Mouse (Mus musculus) CH12.LX (cell line): ENCODE measurements at regions not wholly inside any gene's neighbourhood (a gene's known extent, or its start where the extent isn't known, plus 50 kb on each side); places are given as distances from the start of the nearest gene placed in this dataset.

Source experiments
- DNase-seq: peaks from one replicate; pipeline ENCODE4 v3.0.0-alpha.2; 2013; ENCODE audit errors: extremely low read depth
- H3K27ac ChIP-seq: 2 replicates; pipeline ENCODE4 v1.5.1; 2012; ENCODE audit warnings: low read depth, mild to moderate bottlenecking, control low read depth, moderate library complexity; ENCODE audit not compliant: insufficient read depth
- H3K27me3 ChIP-seq: replicated peaks from 2 replicates; pipeline ENCODE3; 2012; ENCODE audit warnings: inconsistent platforms
- H3K36me3 ChIP-seq, 2 experiments: replicated peaks in 1 of 2; 2 replicates each; pipeline versions ENCODE3 to v1.6.1; 2012; ENCODE audit warnings: inconsistent platforms in 1 of 2, low read length in 1 of 2, mild to moderate bottlenecking in 1 of 2, mixed read lengths in 1 of 2, moderate library complexity in 1 of 2; ENCODE audit not compliant: control insufficient read depth in 1 of 2, insufficient read depth in 1 of 2
- H3K4me1 ChIP-seq, 2 experiments: 2 replicates each; pipeline ENCODE4 v1.6.1; 2012; ENCODE audit warnings: inconsistent platforms in 1 of 2, moderate library complexity in 1 of 2; ENCODE audit not compliant: insufficient read depth in 2 of 2, control insufficient read depth in 1 of 2
- H3K4me2 ChIP-seq: 2 replicates; pipeline ENCODE4 v1.6.1; 2012; ENCODE audit warnings: low read depth, mild to moderate bottlenecking, control low read depth; ENCODE audit not compliant: poor library complexity, insufficient read depth, severe bottlenecking
- H3K4me3 ChIP-seq, 3 experiments: fragments of 150-350 bp in 1 of 3; sonication (generic) in 1 of 3; replicated peaks in 1 of 3; 2 replicates each; pipeline versions ENCODE3 to v1.5.1; 2011 to 2012; ENCODE audit warnings: low read depth in 2 of 3, low read length in 2 of 3, mild to moderate bottlenecking in 2 of 3, moderate library complexity in 2 of 3, control low read depth in 1 of 3, improper control_type of control experiment in 1 of 3, inconsistent platforms in 1 of 3, mixed read lengths in 1 of 3; ENCODE audit not compliant: poor library complexity in 1 of 3
- H3K79me2 ChIP-seq: replicated peaks from 2 replicates; pipeline ENCODE4 v1.6.1; 2012; ENCODE audit warnings: mild to moderate bottlenecking, moderate library complexity; ENCODE audit not compliant: control insufficient read depth, poor library complexity, insufficient read depth, severe bottlenecking; ENCODE audit errors: extremely low read depth
- H3K9ac ChIP-seq: 2 replicates; pipeline ENCODE4 v1.6.1; 2012; ENCODE audit warnings: low read depth, mild to moderate bottlenecking, control low read depth, moderate library complexity; ENCODE audit not compliant: insufficient read depth
- H3K9me3 ChIP-seq: replicated peaks from 2 replicates; pipeline ENCODE3; 2012; ENCODE audit warnings: low read length, inconsistent platforms, mixed read lengths
- BHLHE40 ChIP-seq: IDR thresholded peaks from 2 replicates; pipeline ENCODE4 v1.6.1; 2011; ENCODE audit warnings: mild to moderate bottlenecking, low read depth, low read length, improper control_type of control experiment
- CHD2 ChIP-seq: IDR thresholded peaks from 2 replicates; pipeline ENCODE4 v1.6.1; 2011; ENCODE audit warnings: low read length, improper control_type of control experiment
- CTCF ChIP-seq, 2 experiments: IDR thresholded peaks in 1 of 2; conservative IDR thresholded peaks in 1 of 2; 2 replicates each; pipeline ENCODE4 v1.5.1; 2011 to 2012; ENCODE audit warnings: low read depth in 2 of 2, low read length in 2 of 2, improper control_type of control experiment in 1 of 2, inconsistent platforms in 1 of 2, mild to moderate bottlenecking in 1 of 2, moderate library complexity in 1 of 2
- EP300 ChIP-seq: IDR thresholded peaks from 2 replicates; pipeline ENCODE4 v1.6.1; 2011; ENCODE audit warnings: low read length, improper control_type of control experiment
- HCFC1 ChIP-seq: IDR thresholded peaks from 2 replicates; pipeline ENCODE4 v1.6.1; 2012; ENCODE audit warnings: low read depth, mild to moderate bottlenecking, inconsistent platforms, low read length, improper control_type of control experiment
- JUN ChIP-seq: IDR thresholded peaks from 2 replicates; pipeline ENCODE4 v1.6.1; 2011; ENCODE audit warnings: low read depth, mild to moderate bottlenecking, low read length, improper control_type of control experiment, moderate library complexity; ENCODE audit not compliant: insufficient read depth
- MAFK ChIP-seq: IDR thresholded peaks from 2 replicates; pipeline ENCODE4 v1.6.1; 2011; ENCODE audit warnings: low read length, improper control_type of control experiment; ENCODE audit not compliant: insufficient replicate concordance
- MAZ ChIP-seq: IDR thresholded peaks from 2 replicates; pipeline ENCODE4 v1.6.1; 2012; ENCODE audit warnings: low read depth, mild to moderate bottlenecking, inconsistent platforms, low read length, improper control_type of control experiment, moderate library complexity
- NRF1 ChIP-seq: IDR thresholded peaks from 2 replicates; pipeline ENCODE4 v1.6.1; 2014; ENCODE audit warnings: low read depth, mild to moderate bottlenecking, inconsistent platforms, low read length, improper control_type of control experiment, moderate library complexity
- PAX5 ChIP-seq: IDR thresholded peaks from 2 replicates; pipeline ENCODE4 v1.6.1; 2012; ENCODE audit warnings: low read length, inconsistent platforms, mixed read lengths
- POLR2AphosphoS2 ChIP-seq: IDR thresholded peaks from 2 replicates; pipeline ENCODE4 v1.6.1; 2011; ENCODE audit warnings: low read depth, low read length, improper control_type of control experiment
- RCOR1 ChIP-seq: conservative IDR thresholded peaks from 2 replicates; pipeline ENCODE4 v1.6.1; 2012; ENCODE audit warnings: low read depth, mild to moderate bottlenecking, inconsistent platforms, low read length, improper control_type of control experiment
- SIN3A ChIP-seq: IDR thresholded peaks from 2 replicates; pipeline ENCODE4 v1.6.1; 2012; ENCODE audit warnings: low read length, improper control_type of control experiment, inconsistent platforms
- TCF12 ChIP-seq: IDR thresholded peaks from 2 replicates; pipeline ENCODE4 v1.6.1; 2014; ENCODE audit warnings: low read depth, mild to moderate bottlenecking, inconsistent platforms, low read length, improper control_type of control experiment
- UBTF ChIP-seq: IDR thresholded peaks from 2 replicates; pipeline ENCODE4 v1.6.1; 2012; ENCODE audit warnings: low read depth, mild to moderate bottlenecking, inconsistent platforms, low read length, improper control_type of control experiment, moderate library complexity
- USF1 ChIP-seq: IDR thresholded peaks from 2 replicates; pipeline ENCODE4 v1.6.1; 2014; ENCODE audit warnings: low read depth, mild to moderate bottlenecking, inconsistent platforms, low read length, improper control_type of control experiment
- USF2 ChIP-seq: conservative IDR thresholded peaks from 2 replicates; pipeline ENCODE4 v1.6.1; 2011; ENCODE audit warnings: low read depth, low read length, improper control_type of control experiment
- ZKSCAN1 ChIP-seq: IDR thresholded peaks from 2 replicates; pipeline ENCODE4 v1.6.1; 2012; ENCODE audit warnings: low read depth, inconsistent platforms, low read length, improper control_type of control experiment, borderline replicate concordance
- dilution Hi-C: fragments of 300-500 bp; cut with MboI; formaldehyde crosslinking; loops from 2 replicates; pipeline ENCODE4 v1.14.3; 2020; ENCODE audit warnings: low sequenced_read_pairs; ENCODE audit not compliant: extremely low pct_unique_long_range_greater_than_20kb, extremely low pct_ligation_motif_present
- in situ Hi-C: fragments of 300-500 bp; cut with MboI; formaldehyde crosslinking; loops from 3 replicates; pipeline ENCODE4 v1.14.3; 2019; ENCODE audit warnings: low sequenced_read_pairs, low pct_ligation_motif_present, low pct_unique_long_range_greater_than_20kb, mixed read lengths

DNA sequence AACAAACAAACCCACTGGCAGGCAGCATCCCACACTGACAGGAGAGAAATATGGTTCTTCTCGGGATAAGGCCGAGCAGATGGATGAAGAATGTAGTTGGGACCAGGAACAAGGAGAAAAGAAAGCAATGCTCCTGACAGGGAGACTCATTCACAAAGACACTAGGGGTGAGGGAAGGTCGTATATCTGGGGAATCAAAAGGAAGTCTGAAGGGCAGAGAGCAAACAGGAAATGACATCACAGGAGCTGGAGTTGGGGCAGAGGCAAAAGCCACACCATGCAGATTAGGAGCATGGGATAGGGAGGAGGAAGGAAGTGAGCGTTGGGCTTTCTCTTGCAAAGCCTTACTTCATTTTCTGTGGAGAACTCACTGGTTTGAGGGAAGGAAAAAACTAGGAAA, 174.4 kb downstream of the Sptssa start:
- TF ChIP-seq EP300 (no peak), MAFK (no peak), JUN (no peak), MAZ (no peak), SIN3A (no peak), BHLHE40 (no peak), ZKSCAN1 (no peak), USF2 (no peak), RCOR1 (no peak), CTCF (conservative IDR thresholded peaks at IDR 0.05 in 1 of 2, IDR thresholded peaks at IDR 0.05 in 1 of 2; ENCODE audit: low read depth in 2 of 2, low read length in 2 of 2) (no peak), CHD2 (no peak), USF1 (no peak), PAX5 (no peak)
- TF ChIP-seq, all 38 proteins: peak for 0
- H3K27ac ChIP-seq = no peak overlapping the region

DNA sequence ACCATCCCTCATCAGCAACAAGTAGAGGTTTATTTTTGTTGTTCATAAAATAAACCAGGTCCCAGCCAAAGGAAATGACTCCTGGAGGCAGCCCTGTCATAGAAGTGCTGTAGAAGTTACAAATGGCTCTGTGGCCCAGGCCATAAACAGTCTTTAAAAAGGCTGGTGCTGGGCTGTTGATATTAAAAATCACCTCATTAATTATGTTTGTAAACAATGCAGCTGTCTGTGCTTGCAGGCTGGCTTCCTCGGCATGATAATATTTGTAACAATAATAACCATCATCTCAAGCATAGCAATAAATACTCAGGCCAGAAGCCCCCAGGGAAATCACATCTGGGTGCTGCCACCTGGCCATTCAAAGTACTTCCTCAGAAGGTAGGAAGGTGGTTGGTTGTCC, 176.5 kb downstream of the Sptssa start:
- Histone ChIP-seq H3K4me2 (no peak overlapping the region), H3K4me3 (no peak overlapping the region), H3K27me3 (no peaks in the 10 kb centered on the region), H3K27ac (no peak overlapping the region), H3K9ac (no peak overlapping the region), H3K79me2 (no peaks in the 10 kb centered on the region), H3K36me3 (no peaks in the 10 kb centered on the region), H3K4me1 (peaks cover 0 to 24% of the 10 kb centered on the region in 2 experiments; a peak in 2 of 4 replicates), H3K9me3 (no peaks in the 10 kb centered on the region)
- in situ Hi-C loops = loop anchor here (25.0 kb wide), 2 partner anchors 168 to 268 kb away; partner anchors contain the start of gene Egln3
- TF ChIP-seq RCOR1 (no peak), POLR2AphosphoS2 (no peak), EP300 (no peak), MAFK (no peak), TCF12 (no peak), MAZ (no peak), HCFC1 (no peak), UBTF (no peak), NRF1 (no peak)
- dilution Hi-C loops = no loop called here
- DNase-seq = peak; percentile 42

More for the DNA sequence above, 174.4 kb downstream of the Sptssa start:
- in situ Hi-C loops (loop anchor here (25.0 kb wide), 2 partner anchors 170 to 270 kb away; partner anchors contain the start of gene Egln3), dilution Hi-C loops (no loop called here)
- no peak for DNase-seq
- Histone ChIP-seq H3K79me2 (no peaks in the 10 kb centered on the region), H3K9ac (no peak overlapping the region), H3K4me2 (no peak overlapping the region), H3K9me3 (no peaks in the 10 kb centered on the region), H3K4me1 (peaks cover 0 to 31% of the 10 kb centered on the region in 2 experiments; a peak in 2 of 4 replicates), H3K36me3 (no peaks in the 10 kb centered on the region), H3K27me3 (no peaks in the 10 kb centered on the region), H3K4me3 (no peak overlapping the region)
